Mouse (Mus musculus) testis, adult 2 months (tissue): Measurements from ENCODE around the gene Calcr.

ENCODE experiments used
- CTCF ChIP-seq: fragments of 200-500 bp; IDR thresholded peaks from 2 replicates; pipeline ENCODE4 v1.5.1; 2012; ENCODE audit warnings: low read depth, mild to moderate bottlenecking, inconsistent platforms, low read length, moderate library complexity; ENCODE audit not compliant: control insufficient read depth, insufficient read depth, insufficient replicate concordance
- POLR2A ChIP-seq: fragments of 200-500 bp; IDR thresholded peaks from 2 replicates; pipeline ENCODE4 v1.6.1; 2012; ENCODE audit warnings: low read depth, mild to moderate bottlenecking, inconsistent platforms, low read length, moderate library complexity; ENCODE audit not compliant: control insufficient read depth

DNA sequence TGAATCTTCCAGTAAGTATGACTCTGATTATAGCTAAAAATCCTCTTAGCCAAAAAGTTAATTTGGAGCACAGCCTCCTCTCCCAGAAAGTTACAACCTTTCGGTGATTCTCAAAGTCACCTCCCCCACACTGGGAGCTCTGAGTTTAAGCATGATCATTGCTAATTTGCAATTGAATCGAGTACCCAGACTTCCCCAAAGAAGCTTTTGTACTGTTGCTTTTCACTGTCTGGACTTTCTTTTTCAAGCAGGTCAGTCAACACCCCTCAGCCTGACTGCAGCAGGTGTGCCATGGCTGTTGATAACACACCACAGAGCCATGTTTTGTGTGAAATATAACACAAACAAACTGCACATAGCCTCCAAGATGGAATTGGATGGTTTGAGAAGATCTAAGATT, 86.7 kb downstream of the Calcr start:
- TF ChIP-seq CTCF (no peak), POLR2A (no peak)
